Mouse (Mus musculus) liver, postnatal 0 days (tissue): Measurements from ENCODE around the gene Limch1.

Experiments
- CTCF ChIP-seq: sonication (generic); IDR thresholded peaks from 2 replicates; pipeline ENCODE4 v1.5.1; 2016; ENCODE audit warnings: antibody characterized with exemption, low read depth
- EP300 ChIP-seq: IDR thresholded peaks from 2 replicates; pipeline ENCODE4 v1.6.1; 2016; ENCODE audit warnings: antibody characterized with exemption, low read depth, mild to moderate bottlenecking

GRCm38 (mm10) chr5:66722586-66722985 is 23.0 kb upstream of the Limch1 start:
- no peak for TF ChIP-seq CTCF
- TF ChIP-seq EP300, result no peak
